ENCODE assay signal across 8 mouse cellular contexts in the genomic region with DNA sequence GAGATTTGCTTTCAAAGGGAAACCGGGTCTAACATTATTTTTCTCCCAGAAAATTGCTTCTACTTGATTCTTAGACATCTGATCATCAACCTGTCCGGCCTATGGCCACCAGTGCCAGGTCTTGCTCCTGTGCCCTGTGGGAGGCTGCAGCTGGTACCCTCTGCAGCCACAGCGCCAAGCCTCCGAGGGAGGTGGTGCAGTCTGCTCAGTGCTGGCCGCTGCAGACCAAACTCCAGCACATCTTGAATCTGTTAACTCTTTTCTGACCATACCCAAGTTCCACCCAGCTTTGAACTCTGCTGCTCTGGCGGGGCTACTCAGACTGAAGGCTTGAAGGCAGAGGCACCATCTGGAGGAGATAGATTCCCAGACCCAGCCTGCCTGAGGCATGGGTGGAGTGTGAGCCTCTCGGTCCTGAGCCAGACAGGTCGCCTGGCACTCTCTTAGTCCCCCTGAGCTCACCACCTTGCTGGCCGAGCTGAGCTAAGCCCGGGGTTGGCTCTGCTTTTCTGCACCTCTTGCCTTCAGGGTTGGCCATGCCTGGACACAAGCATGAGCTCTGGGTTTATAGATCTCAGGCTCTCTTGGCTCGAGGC. TPM values are rescaled to one million over a fixed set of nuclear protein-coding genes. Genes with fewer than 3 reads are reported as not detected.
DNase-seq lines count a peak whose midpoint lies in the region; ATAC-seq lines count a peak whose summit lies in the region.

A gene (plus strand): TSS at position 275 of the 596 bp plus-strand sequence.

- peaks cover 19% of the 10 kb centered on the region for H3K4me1 ChIP-seq in hindbrain, embryonic 10.5 days (replicated peaks)
- H3K4me1 ChIP-seq in limb, embryonic 12.5 days (replicated peaks): peaks cover 35% of the 10 kb centered on the region

- H3K4me2 ChIP-seq in limb, embryonic 12.5 days: peak within 1 kb of the TSS; percentile 32

- 2% methylated on average over 11 of the region's 11 CpGs for WGBS in hindbrain, embryonic 10.5 days
- WGBS in limb, embryonic 12.5 days: 1% methylated on average over 11 of the region's 11 CpGs

- no peak within 1 kb of the TSS for H3K27ac ChIP-seq in hindbrain, embryonic 10.5 days
- no peak within 1 kb of the TSS for H3K27ac ChIP-seq in limb, embryonic 12.5 days

- 0 out of 2 replicates have a peak, but pooled peaks have one; percentile 49 for ATAC-seq in limb, embryonic 12.5 days (ENCODE audit: insufficient number of reproducible peaks, insufficient read depth, low FRiP score, low TSS enrichment, low read depth)

- no peak within 1 kb of the TSS for H3K4me3 ChIP-seq in hindbrain, embryonic 10.5 days
- H3K4me3 ChIP-seq in limb, embryonic 12.5 days (replicated peaks): 0 out of 2 replicates have a peak within 1 kb of the TSS, but pooled peaks have one; percentile 1

- DNase-seq in kidney, postnatal 10 days: peak; percentile 13
- no peak for DNase-seq in kidney, postnatal 14 days
- peak; percentile 70 to 72 for DNase-seq in cerebellum, postnatal 25 days
- peak; percentile 53 for DNase-seq in hindbrain, embryonic 10.5 days (ENCODE audit: low spot score)
- DNase-seq in right cerebral cortex, postnatal 10 days (ENCODE audit: low spot score in 2 of 2): peak; percentile 44 to 63
- no peak for DNase-seq in gastrocnemius, postnatal 25 days
- no peak for DNase-seq in spleen, postnatal 10 days (ENCODE audit: low spot score in 2 of 2)

- peaks cover 71% of the 10 kb centered on the region for H3K27me3 ChIP-seq in hindbrain, embryonic 10.5 days (ENCODE audit: insufficient read depth, poor library complexity, severe bottlenecking)
- peaks cover 59% of the 10 kb centered on the region for H3K27me3 ChIP-seq in limb, embryonic 12.5 days

- no peak within 1 kb of the TSS for H3K9ac ChIP-seq in limb, embryonic 12.5 days (replicated peaks)

- H3K9me3 ChIP-seq in hindbrain, embryonic 10.5 days: no peaks in the 10 kb centered on the region
- no peaks in the 10 kb centered on the region for H3K9me3 ChIP-seq in limb, embryonic 12.5 days

- H3K36me3 ChIP-seq in hindbrain, embryonic 10.5 days: peaks cover 6% of the 10 kb centered on the region
- H3K36me3 ChIP-seq in limb, embryonic 12.5 days: no peaks in the 10 kb centered on the region

RNA-seq across cellular contexts. Expression of the gene that starts here (rescaled TPM):
- polyA plus RNA-seq in hindbrain, embryonic 10.5 days (2016; fragmentation: Nextera tagmentation; extraction: Ambion mirVana): 0.30 TPM in 1 of 2 replicates, not detected in the other
- polyA plus RNA-seq in limb, embryonic 12.5 days (2016; fragmentation: Nextera tagmentation; extraction: Ambion mirVana): 0.15 and 0.19 TPM in 2 replicates
- total RNA-seq in gastrocnemius, postnatal 25 days (2021): not detected

Comparison
In these comparisons a context has a peak if more than half of its experiments do, and no peak if none do; other contexts are left out.
1. DNase-seq: peak in kidney, postnatal 10 days (single experiment), cerebellum, postnatal 25 days (2 of 2) and right cerebral cortex, postnatal 10 days (2 of 2); none in kidney, postnatal 14 days (single experiment), gastrocnemius, postnatal 25 days (single experiment) and spleen, postnatal 10 days (0 of 2).
2. Peak in DNase-seq in hindbrain, embryonic 10.5 days; RNA of the gene not detected or under 1 TPM.
3. Peak in ATAC-seq, H3K4me3 ChIP-seq and H3K4me2 ChIP-seq in limb, embryonic 12.5 days; RNA of the gene not detected or under 1 TPM.